Mouse (Mus musculus) cortical plate, adult 2 months (tissue): ENCODE results near the gene Gcfc2. TPM values are rescaled to one million over a fixed set of nuclear protein-coding genes. Genes with fewer than 3 reads are reported as not detected.

Experiments used
- H3K27ac ChIP-seq: fragments of 200-500 bp; 2 replicates; pipeline ENCODE4 v1.5.1; 2012; ENCODE audit warnings: low read length, control low read depth, inconsistent platforms; ENCODE audit not compliant: insufficient read depth
- H3K4me1 ChIP-seq: fragments of 200-500 bp; 2 replicates; pipeline ENCODE4 v1.6.1; 2011; ENCODE audit warnings: low read length; ENCODE audit not compliant: control insufficient read depth, insufficient read depth
- H3K4me3 ChIP-seq: fragments of 200-500 bp; 2 replicates; pipeline ENCODE4 v1.5.1; 2011; ENCODE audit warnings: mild to moderate bottlenecking, low read length, control low read depth; ENCODE audit not compliant: insufficient read depth
- CTCF ChIP-seq: fragments of 200-500 bp; IDR thresholded peaks from 2 replicates; pipeline ENCODE4 v1.5.1; 2011; ENCODE audit warnings: mild to moderate bottlenecking, control low read depth, low read length; ENCODE audit not compliant: insufficient read depth; ENCODE audit errors: extremely low read depth
- POLR2A ChIP-seq: fragments of 200-500 bp; IDR thresholded peaks from 2 replicates; pipeline ENCODE4 v1.6.1; 2011; ENCODE audit warnings: mild to moderate bottlenecking, low read length, control low read depth; ENCODE audit not compliant: insufficient read depth; ENCODE audit errors: extremely low read depth
- polyA plus RNA-seq: library from polyadenylated mRNA; depleted of rRNA; stranded (reverse); fragments of >200 nt; gene quantifications from 2 replicates; pipeline ENCODE4 v1.2.3, GENCODE M21; 2012; rRNA removed

Gcfc2 gene
- polyA plus RNA-seq, 1 experiment = 11.4 TPM

DNA sequence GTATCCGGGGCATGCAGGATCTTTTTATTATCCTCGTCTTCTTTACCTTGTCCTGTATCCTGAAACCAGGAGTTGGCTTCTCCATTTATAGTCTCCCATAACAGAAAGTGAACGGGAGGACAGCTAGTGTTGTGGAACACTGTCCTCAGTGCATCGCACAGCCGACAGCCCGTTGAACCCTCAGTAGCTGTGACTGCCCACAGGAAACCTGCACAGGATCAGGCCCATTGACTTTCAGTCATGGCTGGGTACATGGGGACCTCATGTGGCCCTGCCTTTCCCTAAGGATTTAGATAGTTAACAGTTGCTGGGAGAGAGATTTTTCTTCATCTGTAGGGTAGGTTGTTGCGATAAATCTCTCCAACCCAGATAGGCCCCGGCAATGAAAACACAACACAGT is 49.1 kb downstream of the Gcfc2 start:
- H3K4me1 ChIP-seq = no peaks in the 10 kb centered on the region
- TF ChIP-seq POLR2A (no peak), CTCF (no peak)
- H3K4me3 ChIP-seq = no peak overlapping the region
- H3K27ac ChIP-seq = no peak overlapping the region

DNA sequence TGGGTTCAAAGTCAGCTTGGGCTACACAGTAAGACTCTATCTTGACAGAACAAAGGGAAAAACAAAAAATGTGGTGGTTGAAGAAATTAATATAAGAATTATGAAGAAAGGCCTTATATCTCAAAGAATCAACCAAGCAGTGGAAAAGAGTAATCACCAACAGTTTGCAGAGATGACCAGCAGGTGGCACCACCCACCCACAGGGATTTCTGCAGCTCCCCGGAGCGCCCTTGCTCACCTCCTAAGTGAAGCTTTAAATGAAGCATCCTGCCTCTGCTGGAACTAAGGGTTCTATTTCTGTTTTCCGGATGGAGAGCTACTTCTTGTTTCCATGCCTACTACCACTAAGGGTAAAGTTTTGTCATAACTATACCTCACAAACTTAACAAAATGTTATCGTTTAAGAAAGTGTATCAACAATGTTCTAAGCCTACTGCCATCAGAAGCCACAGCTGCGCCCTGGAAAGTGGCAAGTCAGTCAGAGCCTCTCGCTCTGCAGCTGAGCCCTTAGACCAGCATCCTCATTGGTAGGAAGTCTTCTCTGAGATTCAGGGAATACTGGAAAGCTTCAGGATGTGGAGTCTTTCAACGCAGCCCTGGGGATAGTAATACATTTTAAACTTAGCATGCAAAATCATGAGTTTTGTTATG is 52.6 kb downstream of the Gcfc2 start:
- H3K4me3 ChIP-seq = no peak overlapping the region

DNA sequence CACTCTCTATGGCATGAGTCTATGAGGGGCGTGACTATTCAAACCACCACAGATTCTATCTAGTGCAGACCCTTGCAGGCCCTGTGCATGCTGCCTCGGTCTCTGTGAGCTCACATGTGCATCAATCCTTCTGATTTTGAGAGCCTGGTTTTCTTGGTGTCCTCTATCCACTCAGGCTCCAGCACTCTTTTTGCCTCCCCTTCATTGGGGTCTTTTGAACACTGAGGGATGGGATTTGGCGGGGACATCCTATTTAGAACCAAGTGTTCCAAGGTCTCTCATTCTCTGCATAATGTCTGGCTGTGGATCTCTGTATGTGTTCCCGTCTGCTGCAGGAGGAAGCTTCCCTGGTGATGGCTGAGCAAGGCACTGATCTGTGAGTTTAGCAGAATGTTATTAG is 55.8 kb downstream of the Gcfc2 start:
- Histone ChIP-seq H3K4me3 (no peak overlapping the region), H3K27ac (no peak overlapping the region), H3K4me1 (no peaks in the 10 kb centered on the region)
- no peak for TF ChIP-seq POLR2A
- TF ChIP-seq CTCF = no peak

More for the DNA sequence above, 52.6 kb downstream of the Gcfc2 start:
- no peak overlapping the region for H3K27ac ChIP-seq
- no peak for TF ChIP-seq POLR2A
- peak; percentile 91 for TF ChIP-seq CTCF
- no peaks in the 10 kb centered on the region for H3K4me1 ChIP-seq

DNA sequence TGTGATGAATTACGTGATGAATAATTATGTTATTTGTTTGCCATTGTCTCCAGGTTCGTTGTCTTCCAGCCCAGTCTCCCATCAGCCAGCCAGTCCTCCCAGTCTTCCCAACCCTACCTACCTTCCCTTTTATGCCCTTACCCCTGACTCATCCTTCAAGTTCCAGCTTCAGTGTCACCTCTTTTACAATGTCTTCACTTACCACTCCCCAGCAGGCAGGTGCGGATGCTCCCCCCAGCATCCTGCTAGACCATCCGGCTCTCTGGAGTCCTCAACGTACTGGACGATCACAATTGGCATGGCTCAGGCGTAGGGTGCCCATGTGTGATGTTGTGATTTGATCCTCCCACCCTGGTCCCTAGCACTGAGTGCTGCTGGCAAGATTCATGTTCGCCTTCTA is 62.7 kb downstream of the Gcfc2 start:
- Histone ChIP-seq H3K27ac (no peak overlapping the region), H3K4me1 (no peaks in the 10 kb centered on the region), H3K4me3 (no peak overlapping the region)
- no peak for TF ChIP-seq CTCF
- TF ChIP-seq POLR2A = no peak

DNA sequence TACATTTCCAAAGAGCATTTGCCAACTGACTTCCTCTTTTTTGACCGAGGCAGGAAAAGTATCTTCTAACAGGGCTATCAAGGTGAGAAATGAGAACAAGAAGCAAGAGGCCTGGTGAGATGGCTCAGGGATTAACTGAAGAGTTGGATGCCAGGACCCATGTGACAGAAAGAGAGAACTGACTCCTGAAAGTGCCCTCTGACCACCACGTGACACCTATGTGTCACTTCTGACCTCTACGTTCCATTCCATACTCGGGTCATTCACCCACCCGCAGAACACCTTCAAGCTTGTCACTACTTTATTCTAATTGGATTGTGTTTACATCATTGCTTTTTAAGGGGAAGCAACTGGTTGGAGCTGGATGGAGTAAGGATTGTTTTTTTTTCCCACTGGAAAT is 63.1 kb downstream of the Gcfc2 start:
- H3K27ac ChIP-seq = no peak overlapping the region
- no peaks in the 10 kb centered on the region for H3K4me1 ChIP-seq
- no peak for TF ChIP-seq CTCF
- no peak for TF ChIP-seq POLR2A
- H3K4me3 ChIP-seq = no peak overlapping the region

DNA sequence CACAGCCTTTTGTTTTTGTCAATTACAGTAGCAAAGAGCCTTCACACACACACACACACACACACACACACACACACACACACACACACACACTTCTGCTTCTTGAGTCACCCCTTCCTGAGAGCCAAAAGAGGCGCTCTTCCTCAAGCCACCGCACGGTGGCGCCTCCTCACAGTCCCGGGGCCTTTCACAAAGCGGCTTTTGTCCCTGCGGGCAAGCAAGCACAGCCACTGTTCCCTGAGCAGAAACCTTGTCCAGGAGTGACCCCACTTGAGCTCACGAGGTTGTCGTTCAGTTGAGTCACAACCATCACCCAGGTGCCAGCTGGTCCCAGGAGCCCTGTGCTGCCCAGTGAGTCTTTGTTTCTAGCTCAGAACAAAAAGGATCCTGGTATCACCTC is 63.5 kb downstream of the Gcfc2 start:
- TF ChIP-seq CTCF (peak; percentile 72), POLR2A (no peak)
- Histone ChIP-seq H3K4me1 (no peaks in the 10 kb centered on the region), H3K4me3 (no peak overlapping the region), H3K27ac (peak overlapping the region; percentile 48)

DNA sequence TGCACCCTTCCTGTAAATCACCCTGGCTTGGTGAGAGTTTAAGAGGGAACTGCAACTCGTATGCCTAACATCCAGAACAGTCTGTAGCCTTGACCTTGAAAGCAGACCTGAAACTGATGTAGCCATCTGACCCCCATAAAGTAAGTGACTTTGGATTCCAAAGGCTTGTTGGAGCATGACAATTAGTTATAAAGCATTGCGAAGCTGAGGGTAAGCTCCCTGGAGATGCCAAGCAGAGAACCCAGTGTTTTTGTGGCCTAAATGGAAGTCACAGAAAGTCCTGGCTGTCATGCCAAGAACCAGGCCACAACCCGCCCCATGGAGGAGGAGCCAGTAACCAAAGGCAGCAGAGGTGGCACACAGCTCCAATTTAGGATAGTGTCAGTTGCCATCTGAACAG is 64.1 kb downstream of the Gcfc2 start:
- H3K4me1 ChIP-seq = no peaks in the 10 kb centered on the region
- H3K27ac ChIP-seq = peak overlapping the region; percentile 48
- no peak for TF ChIP-seq CTCF
- peak; percentile 46 for TF ChIP-seq POLR2A
- no peak overlapping the region for H3K4me3 ChIP-seq

DNA sequence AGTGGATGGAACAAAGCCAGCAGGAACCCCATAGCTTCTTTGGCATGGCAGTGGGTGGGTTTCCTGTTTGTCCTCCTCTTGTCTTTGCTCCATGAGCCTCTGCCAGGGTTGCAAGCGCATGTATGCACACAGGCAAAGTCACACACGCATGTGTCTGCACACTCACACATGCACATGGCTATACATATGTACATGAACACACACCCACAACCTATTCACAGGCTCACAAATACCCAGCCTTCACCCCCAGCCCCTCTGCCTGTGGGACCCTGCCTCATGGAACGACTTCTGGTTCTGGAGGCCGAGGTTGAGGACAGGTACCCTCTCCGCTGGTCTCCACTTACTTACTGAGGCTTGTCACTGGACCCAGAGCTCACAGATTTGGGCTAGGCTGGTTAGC is 64.9 kb downstream of the Gcfc2 start:
- Histone ChIP-seq H3K4me1 (no peaks in the 10 kb centered on the region), H3K27ac (peak overlapping the region; percentile 85)

DNA sequence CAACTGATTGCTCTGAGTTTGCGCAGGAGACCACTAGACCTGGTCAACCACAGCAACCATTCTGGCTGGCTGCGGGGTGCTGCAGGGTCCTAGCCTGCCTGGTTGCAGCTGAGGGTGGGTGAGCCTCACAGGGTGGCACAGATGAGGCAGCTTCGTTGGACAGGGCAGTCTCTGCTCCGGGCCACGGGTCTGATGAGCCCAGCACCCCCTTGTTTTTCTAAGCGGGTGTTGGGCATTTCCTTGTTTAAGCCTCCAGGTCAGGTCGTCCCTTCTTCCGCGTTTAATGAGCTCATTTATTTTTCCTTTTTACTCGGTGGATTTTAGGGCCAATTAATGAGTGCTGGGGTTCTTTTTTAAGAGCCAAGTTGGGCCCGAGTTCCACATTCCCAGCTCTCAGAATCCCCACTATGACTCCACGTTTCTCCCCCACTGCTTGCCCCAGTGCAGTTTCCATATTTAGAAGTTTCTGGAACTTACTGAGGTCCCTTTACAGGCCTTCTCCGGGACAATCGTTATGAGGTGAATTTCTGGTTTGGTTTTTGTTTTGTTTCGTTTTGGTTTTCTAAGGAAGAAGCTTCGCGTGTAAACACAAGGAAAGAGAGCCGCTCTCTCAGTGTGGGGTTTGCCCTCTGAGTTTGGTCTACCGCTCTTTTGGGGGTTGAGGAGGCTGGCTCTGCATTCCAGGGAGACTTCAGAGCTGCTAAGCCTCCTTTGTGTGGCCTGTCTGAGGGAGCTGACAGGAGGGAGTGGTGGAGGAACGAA is 66.8 kb downstream of the Gcfc2 start:
- Histone ChIP-seq H3K27ac (peak overlapping the region; percentile 89), H3K4me3 (no peak overlapping the region; the same call in 1 of the 2 replicates), H3K4me1 (no peaks in the 10 kb centered on the region)
- TF ChIP-seq CTCF (no peak), POLR2A (0 out of 2 replicates have a peak, but pooled peaks have one; percentile 40)

More for the DNA sequence above, 64.9 kb downstream of the Gcfc2 start:
- no peak for TF ChIP-seq CTCF
- TF ChIP-seq POLR2A = no peak
- no peak overlapping the region for H3K4me3 ChIP-seq

Other genes with a start within 250 kb of the Gcfc2 start
- 14.1 and 16.6 TPM in 2 replicates for gene Mrpl19, start 42.3 kb downstream of the Gcfc2 start, polyA plus RNA-seq
- 17.1 and 17.3 TPM in 2 replicates for gene Eva1a, start 117.4 kb downstream of the Gcfc2 start, polyA plus RNA-seq